Mouse (Mus musculus) kidney, postnatal 0 days (tissue): ENCODE results near the gene Epn3. TPM values are rescaled to one million over a fixed set of nuclear protein-coding genes. Genes with fewer than 3 reads are reported as not detected.

Source experiments
- ATAC-seq: fragments of 200-750 bp; cut with Nextera tagmentation; replicated peaks from 2 replicates; pipeline ENCODE4 v1.8.0; 2017; ENCODE audit warnings: low read depth, moderate number of reproducible peaks, moderate TSS enrichment, moderate library complexity; ENCODE audit not compliant: low FRiP score
- DNase-seq: peaks from one replicate; pipeline ENCODE4 v3.0.0-alpha.2; 2016; ENCODE audit warnings: low spot score
- H3K27ac ChIP-seq: fragments of 300-500 bp; sonication (generic); 2 replicates; pipeline ENCODE4 v1.5.1; 2014; ENCODE audit warnings: mild to moderate bottlenecking
- H3K27me3 ChIP-seq: fragments of 300-500 bp; sonication (generic); 2 replicates; pipeline ENCODE4 v1.6.1; 2014; ENCODE audit warnings: low read length, mixed read lengths; ENCODE audit not compliant: insufficient read depth
- H3K36me3 ChIP-seq: fragments of 300-500 bp; sonication (generic); 2 replicates; pipeline ENCODE4 v1.6.1; 2014; ENCODE audit warnings: low read length, mixed read lengths; ENCODE audit not compliant: insufficient read depth
- H3K4me1 ChIP-seq: fragments of 300-500 bp; sonication (generic); replicated peaks from 2 replicates; pipeline ENCODE4 v1.6.1; 2014; ENCODE audit warnings: antibody characterized with exemption, low read length, mixed read lengths; ENCODE audit not compliant: insufficient read depth
- H3K4me2 ChIP-seq: fragments of 300-500 bp; sonication (generic); 2 replicates; pipeline ENCODE4 v1.6.1; 2014; ENCODE audit warnings: mild to moderate bottlenecking, low read length, moderate library complexity, mixed read lengths
- H3K4me3 ChIP-seq: fragments of 300-500 bp; sonication (generic); replicated peaks from 2 replicates; pipeline ENCODE4 v1.5.1; 2014; ENCODE audit warnings: low read depth, low read length
- H3K9ac ChIP-seq: fragments of 300-500 bp; sonication (generic); 2 replicates; pipeline ENCODE4 v1.6.1; 2014; ENCODE audit warnings: low read depth, low read length
- H3K9me3 ChIP-seq: fragments of 300-500 bp; sonication (generic); replicated peaks from 2 replicates; pipeline ENCODE4 v1.6.1; 2016; ENCODE audit warnings: low read length, inconsistent platforms, mixed read lengths
- CTCF ChIP-seq: IDR thresholded peaks from 2 replicates; pipeline ENCODE4 v1.5.1; 2016; ENCODE audit warnings: antibody characterized with exemption, low read depth, mild to moderate bottlenecking, moderate library complexity
- WGBS: fragments of 180-500 bp; shearing (Covaris S2); extraction: QIAGEN DNeasy Blood & Tissue Kit; methylation state at CpG from one replicate; pipeline ENCODE4 v1.1.7; 2014; 5-methylcytosine and 5-hydroxymethylcytosine counted together
- polyA plus RNA-seq: library from polyadenylated mRNA; unstranded; fragments of >200 nt; fragmentation: Nextera tagmentation; extraction: Ambion mirVana; gene quantifications from 2 replicates; pipeline ENCODE4 v1.2.1, GENCODE M21; 2015

The Epn3 gene
- polyA plus RNA-seq, 1 experiment from 2014 or later = 37.5 TPM

DNA sequence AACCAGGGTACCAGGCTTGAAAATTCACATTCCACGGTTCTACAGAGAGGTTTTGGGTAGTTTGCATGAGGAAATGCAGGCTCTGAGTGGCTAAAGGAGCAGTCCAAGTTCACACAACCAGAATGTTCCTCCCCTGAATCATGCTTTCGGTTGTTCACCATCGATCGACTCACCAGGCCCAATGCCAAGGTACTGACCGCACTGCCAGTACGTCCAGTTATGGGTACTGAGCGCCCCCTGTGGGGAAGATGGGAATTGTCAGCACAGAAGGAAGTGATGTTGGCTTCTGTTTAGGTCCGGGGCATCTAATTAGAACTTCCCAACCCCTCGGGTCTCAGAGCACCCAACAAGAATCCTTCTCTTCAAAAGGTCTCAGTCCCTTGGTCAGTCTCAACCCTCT is 44.2 kb upstream of the Epn3 start:
- DNase-seq = peak; percentile 93
- Histone ChIP-seq H3K9me3 (no peaks in the 10 kb centered on the region), H3K9ac (no peak overlapping the region), H3K4me3 (no peak overlapping the region), H3K4me1 (peaks cover 7% of the 10 kb centered on the region; the same call in 1 of the 2 replicates), H3K4me2 (peak overlapping the region; percentile 39), H3K27ac (peak overlapping the region; percentile 31; the same call in 1 of the 2 replicates), H3K27me3 (no peaks in the 10 kb centered on the region), H3K36me3 (no peaks in the 10 kb centered on the region)
- no peak for ATAC-seq
- WGBS = 21% methylated on average over 9 of the region's 9 CpGs
- peak; percentile 95 for TF ChIP-seq CTCF

DNA sequence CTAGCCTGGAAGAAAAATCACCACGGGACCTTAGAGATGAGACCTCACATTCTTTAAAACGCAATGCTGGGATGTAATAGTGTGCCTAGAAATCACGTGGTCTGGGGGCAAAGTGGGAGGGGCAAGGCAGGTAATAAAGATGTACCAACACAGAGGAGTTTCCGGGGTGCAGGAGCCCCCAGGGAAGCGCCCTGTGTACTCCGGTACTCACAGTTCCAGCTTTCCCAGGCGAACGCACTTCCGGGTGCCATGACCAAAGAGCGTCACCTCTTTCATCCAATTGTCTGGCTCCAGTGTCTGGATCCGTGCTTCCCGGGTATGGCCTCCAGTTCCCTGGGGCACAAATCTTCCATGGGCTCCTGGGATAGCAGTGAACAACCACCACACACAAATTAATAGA is 43.6 kb upstream of the Epn3 start:
- Histone ChIP-seq H3K4me3 (no peak overlapping the region), H3K9me3 (no peaks in the 10 kb centered on the region), H3K27me3 (no peaks in the 10 kb centered on the region), H3K4me1 (peaks cover 3% of the 10 kb centered on the region; the same call in 1 of the 2 replicates), H3K36me3 (no peaks in the 10 kb centered on the region), H3K9ac (no peak overlapping the region), H3K27ac (no peak overlapping the region), H3K4me2 (no peak overlapping the region)
- TF ChIP-seq CTCF = no peak
- WGBS = 87% methylated on average over 12 of the region's 12 CpGs
- DNase-seq (no peak), ATAC-seq (no peak)

DNA sequence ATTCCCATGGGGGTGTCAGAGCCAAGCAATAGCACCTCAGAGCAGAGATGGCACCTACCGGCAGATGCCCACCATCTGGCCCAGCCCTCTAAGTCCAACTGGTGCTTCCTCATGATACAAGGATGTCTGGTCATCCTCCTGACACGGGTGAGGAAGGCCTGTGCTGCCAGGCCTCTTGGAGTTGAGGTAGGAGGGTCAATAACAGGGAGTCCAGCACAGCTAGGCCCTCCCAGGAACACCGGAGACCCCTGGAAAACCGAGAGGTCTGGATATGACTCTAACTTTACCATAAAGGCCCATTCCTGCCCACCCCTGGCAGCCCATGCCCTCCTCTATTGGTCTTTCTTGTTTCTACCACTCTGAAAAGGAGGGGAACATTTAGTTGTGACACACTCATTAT is 42.6 kb upstream of the Epn3 start:
- H3K4me2 ChIP-seq = no peak overlapping the region
- no peak overlapping the region for H3K27ac ChIP-seq
- no peak overlapping the region for H3K4me3 ChIP-seq
- H3K9ac ChIP-seq = no peak overlapping the region
- WGBS = 86% methylated on average over 4 of the region's 4 CpGs
- TF ChIP-seq CTCF = no peak
- no peaks in the 10 kb centered on the region for H3K9me3 ChIP-seq
- ATAC-seq = no peak
- H3K4me1 ChIP-seq = no peaks in the 10 kb centered on the region
- no peaks in the 10 kb centered on the region for H3K27me3 ChIP-seq
- DNase-seq = no peak
- H3K36me3 ChIP-seq = no peaks in the 10 kb centered on the region

DNA sequence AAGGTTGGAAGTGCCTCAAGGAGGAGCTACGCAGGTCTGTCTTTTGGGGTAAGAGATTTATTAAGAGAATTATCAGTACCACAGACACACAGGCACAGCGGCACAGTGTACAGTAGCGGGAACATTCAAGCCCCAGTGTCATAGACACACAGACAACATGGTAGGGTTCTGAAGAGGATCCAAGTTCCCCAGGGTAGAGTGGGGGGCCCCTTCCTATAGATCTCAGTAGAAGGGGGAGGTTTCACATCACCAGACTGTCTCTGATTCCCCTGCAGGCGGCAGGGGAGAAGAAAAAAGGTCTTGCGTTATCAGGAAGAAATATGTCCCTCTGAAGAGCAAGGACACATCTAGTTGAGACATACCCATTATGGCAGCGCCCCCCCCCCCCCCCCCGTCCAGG is 40.0 kb upstream of the Epn3 start:
- no peak overlapping the region for H3K27ac ChIP-seq
- no peaks in the 10 kb centered on the region for H3K36me3 ChIP-seq
- 79% methylated on average over 7 of the region's 7 CpGs for WGBS
- no peak overlapping the region for H3K4me3 ChIP-seq
- TF ChIP-seq CTCF = no peak
- H3K27me3 ChIP-seq = no peaks in the 10 kb centered on the region
- ATAC-seq (no peak), DNase-seq (no peak)
- H3K9me3 ChIP-seq = no peaks in the 10 kb centered on the region
- H3K4me1 ChIP-seq = no peaks in the 10 kb centered on the region
- H3K4me2 ChIP-seq = no peak overlapping the region
- H3K9ac ChIP-seq = no peak overlapping the region

DNA sequence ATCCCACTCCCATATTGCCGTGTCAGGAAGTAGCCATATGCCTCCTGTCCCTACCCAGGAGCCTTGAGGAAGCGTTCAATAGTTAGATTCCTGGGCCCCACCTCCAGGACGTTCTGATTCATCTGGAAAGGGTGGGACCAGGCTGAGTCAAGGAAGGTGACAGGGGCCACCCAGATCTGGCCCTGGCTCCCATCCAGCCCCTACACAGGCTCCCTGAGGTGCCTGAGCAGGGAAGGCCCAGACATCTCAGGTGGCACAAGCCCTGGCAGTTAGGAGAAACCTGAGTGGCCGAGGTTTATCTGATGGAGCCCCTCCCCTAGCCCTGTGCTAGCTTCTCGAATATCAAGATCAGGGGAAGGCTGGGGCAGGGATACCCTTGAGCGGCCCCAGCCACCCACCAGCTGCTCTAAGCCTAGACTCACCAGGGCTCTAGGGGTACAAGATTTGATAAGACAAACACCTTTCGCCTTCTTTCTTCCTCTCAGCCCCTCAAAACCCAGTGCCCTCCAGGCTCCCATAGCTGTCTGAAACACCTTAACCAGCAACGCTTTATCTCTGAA is 39.0 kb upstream of the Epn3 start:
- H3K9ac ChIP-seq = no peak overlapping the region
- no peaks in the 10 kb centered on the region for H3K9me3 ChIP-seq
- H3K4me2 ChIP-seq = no peak overlapping the region
- H3K27me3 ChIP-seq = no peaks in the 10 kb centered on the region
- no peak overlapping the region for H3K4me3 ChIP-seq
- no peak overlapping the region for H3K27ac ChIP-seq
- 51% methylated on average over 8 of the region's 8 CpGs for WGBS
- H3K36me3 ChIP-seq = no peaks in the 10 kb centered on the region
- DNase-seq (no peak), ATAC-seq (0 out of 2 replicates have a peak, but pooled peaks have one; percentile 47)
- no peak for TF ChIP-seq CTCF
- H3K4me1 ChIP-seq = no peaks in the 10 kb centered on the region

DNA sequence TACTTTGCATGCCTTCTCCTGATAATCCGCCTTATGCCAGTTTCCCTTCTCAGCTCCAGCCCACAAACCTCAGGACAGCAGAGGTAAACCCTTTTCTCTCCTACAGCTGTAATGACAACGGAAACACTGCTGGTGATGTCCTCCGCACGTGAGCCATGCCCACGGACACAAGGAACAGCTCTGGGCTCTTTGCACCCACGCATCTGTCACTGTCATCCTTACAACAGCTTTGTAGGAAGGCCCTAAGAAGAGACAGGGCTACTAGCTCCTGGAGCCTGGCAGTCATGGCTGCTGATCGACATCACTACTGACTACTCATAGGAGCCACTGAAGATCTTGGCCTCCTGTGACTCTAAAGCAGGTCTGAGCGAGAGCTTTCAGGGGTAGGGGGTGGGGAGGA is 33.4 kb upstream of the Epn3 start:
- Histone ChIP-seq H3K9ac (no peak overlapping the region), H3K9me3 (no peaks in the 10 kb centered on the region), H3K27me3 (no peaks in the 10 kb centered on the region), H3K36me3 (no peaks in the 10 kb centered on the region), H3K4me2 (no peak overlapping the region), H3K4me3 (no peak overlapping the region), H3K4me1 (no peaks in the 10 kb centered on the region), H3K27ac (no peak overlapping the region)
- no peak for TF ChIP-seq CTCF
- DNase-seq (no peak), ATAC-seq (no peak)
- 78% methylated on average over 8 of the region's 8 CpGs for WGBS

DNA sequence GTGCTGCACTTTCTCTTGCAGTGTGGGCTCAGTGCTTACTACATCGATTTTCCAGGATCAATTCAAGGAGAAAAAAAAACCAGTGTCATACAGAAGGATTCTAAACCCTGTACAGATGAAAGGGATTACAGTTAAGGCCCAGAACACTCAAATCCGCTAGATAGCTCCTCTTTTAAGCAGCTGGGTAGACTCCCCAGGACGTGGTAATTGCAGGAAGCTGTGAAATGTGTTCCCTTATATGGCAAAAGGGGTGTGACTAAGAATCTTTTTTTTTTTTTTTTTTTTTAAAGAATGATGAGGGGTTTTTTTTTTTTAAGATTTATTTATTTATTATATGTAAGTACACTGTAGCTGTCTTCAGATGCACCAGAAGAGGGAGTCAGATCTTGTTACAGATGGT is 29.1 kb upstream of the Epn3 start:
- Histone ChIP-seq H3K4me2 (no peak overlapping the region), H3K4me3 (no peak overlapping the region), H3K9me3 (no peaks in the 10 kb centered on the region), H3K4me1 (no peaks in the 10 kb centered on the region), H3K9ac (no peak overlapping the region), H3K27ac (no peak overlapping the region), H3K36me3 (no peaks in the 10 kb centered on the region), H3K27me3 (no peaks in the 10 kb centered on the region)
- ATAC-seq (no peak), DNase-seq (peak; percentile 51)
- no peak for TF ChIP-seq CTCF
- WGBS = 52% methylated on average over 3 of the region's 3 CpGs
